Mouse (Mus musculus): ENCODE results near the gene Fbxl18.
A peak's percentile ranks its signal among the peaks of the same experiment; 100 is the strongest.
"Not testable (repeated sequence)": the region's sequence is repeated elsewhere in the genome, so short reads cannot be mapped to it uniquely, and the experiment has no call there.

The Fbxl18 gene

DNA sequence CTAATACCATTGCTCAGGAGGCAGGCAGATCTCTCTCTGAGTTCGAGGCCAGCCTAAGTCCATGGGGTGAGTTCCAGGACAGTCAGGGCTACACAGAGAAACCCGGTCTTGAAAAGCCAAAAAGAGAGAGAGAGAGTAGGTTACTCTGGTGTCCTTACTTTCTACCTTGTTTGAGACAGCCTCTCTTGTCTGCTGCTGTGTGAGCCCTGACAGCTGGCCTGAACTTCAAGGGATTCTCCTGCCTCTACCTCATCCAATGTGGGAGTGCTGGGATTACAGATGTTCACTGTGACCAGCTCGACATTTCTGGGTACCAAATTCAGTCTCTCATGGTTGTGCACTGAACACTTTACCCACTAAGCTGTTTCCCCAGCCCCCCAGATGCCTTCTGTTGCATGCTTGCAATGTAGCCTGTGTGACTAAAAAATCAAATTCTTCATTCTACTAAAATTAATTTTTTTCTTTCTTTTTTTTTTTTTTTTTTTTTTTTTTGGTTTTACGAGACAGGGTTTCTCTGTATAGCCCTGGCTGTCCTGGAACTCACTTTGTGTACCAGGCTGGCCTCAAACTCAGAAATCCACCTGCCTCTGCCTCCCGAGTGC, 4.8 kb upstream of the Fbxl18 start:
- DNase-seq (ENCODE audit: inconsistent ontology term) = peak; percentile 24

DNA sequence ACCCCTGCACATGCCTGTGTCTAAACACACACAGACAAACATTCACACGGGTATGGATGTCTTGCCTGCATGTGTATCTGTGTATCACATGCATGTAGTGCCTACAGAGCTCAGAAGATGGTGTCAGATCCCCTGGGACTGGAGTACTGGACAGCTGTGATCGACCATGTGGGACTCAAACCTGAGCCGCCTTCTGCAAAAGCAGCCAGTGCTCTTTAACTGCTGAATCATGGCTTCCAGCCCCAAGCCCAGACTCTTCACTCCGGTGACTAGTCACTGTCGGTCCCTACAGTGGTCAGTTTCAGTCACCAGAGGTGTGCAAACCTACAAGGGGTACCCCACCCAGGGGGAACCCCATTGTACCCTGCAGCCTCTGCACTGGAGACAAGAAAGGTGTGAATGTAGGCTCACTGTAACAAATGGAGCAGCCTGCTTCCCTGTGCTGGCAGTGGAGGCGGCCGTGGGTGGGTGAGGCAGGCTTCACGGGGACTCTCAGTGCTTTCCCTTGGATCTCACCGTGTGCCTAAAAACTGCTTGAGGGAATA, 3.9 kb upstream of the Fbxl18 start:
- peak; percentile 58 for DNase-seq (ENCODE audit: inconsistent ontology term)

DNA sequence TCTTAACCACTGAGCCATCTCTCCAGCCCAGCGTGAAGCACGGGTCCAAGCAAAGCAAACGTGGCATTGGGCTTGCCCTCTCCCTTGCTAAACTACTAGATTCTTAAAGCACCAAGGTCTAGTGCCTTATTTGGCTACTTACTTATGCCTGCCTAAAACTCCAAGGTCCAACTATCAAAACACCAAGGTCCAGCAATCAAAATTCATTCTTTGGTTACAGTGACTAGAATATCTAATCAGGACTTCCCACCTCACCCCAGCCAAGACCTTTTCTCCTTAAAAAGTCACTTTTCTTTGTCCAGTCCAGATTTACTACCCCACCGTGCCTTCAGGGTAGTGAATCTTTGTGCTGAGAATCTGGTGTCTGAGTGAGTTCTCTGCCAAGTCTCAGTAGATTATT, 3.1 kb upstream of the Fbxl18 start:
- DNase-seq (ENCODE audit: inconsistent ontology term) = peak; percentile 33

DNA sequence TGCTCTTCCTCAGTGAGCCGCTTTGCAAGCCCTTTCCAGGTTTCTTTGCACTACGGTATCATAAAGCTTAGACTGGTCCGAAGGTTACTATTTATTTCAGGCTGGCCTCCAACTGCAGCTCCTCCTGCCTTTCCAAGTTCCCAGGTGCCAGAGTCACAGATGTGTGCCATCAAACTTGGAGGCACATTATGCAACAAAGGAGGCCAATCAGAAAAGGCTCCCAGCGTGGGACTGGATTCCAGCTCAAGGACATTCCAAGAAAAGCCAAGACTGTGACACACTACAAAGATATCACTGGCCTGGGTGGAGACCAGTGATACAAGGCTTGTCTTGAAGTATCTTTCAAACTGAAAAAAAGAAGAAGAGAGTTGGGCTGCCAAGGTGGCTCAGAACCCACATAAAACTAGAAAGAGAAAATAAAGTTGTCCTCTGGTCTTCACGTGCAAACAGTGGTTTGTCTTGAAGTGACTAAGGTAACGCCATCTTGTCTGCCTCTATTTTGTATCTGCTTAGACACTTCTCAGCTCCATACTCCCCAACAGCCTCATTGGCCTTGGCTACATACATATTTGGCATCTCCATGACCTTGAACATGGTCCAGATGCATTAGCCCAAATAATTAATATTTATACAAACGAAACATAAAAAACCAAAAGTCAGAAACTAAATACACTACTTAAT, 2.5 kb upstream of the Fbxl18 start:
- peak; percentile 56 for DNase-seq (ENCODE audit: inconsistent ontology term)

DNA sequence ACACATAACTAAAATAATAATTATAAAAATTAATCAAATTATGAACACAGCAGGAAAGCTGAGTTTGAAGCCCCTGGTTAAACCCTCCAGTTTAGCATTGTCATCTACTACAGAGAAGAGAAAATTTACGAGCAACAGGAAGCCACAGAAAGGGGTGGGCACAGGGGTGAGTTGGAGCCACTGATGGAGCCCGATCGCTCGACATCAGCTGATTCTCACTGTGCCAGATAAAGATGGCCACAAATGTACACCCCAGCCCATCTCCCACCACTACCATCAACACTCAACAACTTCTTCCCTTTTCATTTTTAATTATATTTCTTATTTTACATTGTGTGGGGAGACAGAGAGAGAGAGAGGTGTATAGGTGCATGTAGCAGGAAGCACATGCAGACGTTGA, 1.5 kb upstream of the Fbxl18 start:
- peak; percentile 43 for DNase-seq (ENCODE audit: inconsistent ontology term)

DNA sequence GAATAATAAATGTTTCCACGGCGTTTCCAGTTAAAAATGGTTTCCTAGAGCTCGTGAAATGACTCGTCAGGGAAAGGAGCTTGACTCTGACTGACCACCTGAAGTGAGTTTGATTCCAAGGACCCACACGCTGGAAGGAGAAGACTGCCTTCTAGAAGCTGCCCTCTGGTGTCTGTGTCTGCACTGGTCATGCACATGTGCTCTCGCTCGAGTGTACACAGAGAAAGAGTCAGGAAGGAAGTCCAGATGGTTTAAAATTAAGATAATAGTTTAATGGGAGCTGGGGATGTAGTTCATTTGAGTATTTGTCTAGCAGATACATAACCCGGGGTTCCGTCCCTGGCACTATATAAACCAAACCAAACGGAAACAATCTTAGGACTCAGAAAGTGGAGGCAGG, 971 bp upstream of the Fbxl18 start:
- DNase-seq (ENCODE audit: inconsistent ontology term) = peak; percentile 58

DNA sequence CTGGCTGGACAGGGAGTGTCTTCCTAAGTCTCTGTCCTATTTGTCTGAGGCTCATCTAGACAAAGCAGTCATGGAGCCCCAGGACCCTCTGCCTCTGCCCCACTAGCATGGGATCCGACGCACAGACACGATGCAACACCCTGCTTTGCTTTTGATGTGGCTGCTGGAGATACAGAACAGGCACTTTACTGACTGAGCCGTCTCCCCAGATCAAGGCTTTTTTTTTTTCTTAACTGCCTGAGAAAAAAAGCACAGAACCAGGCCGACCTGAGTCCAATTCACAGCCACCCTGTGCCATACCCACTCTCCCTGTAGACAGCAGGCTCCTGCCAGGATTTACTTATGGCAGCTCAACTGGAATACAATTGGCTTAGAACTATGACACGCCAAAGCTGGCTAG, 3.8 kb downstream of the Fbxl18 start:
- DNase-seq (ENCODE audit: inconsistent ontology term) = no peak

DNA sequence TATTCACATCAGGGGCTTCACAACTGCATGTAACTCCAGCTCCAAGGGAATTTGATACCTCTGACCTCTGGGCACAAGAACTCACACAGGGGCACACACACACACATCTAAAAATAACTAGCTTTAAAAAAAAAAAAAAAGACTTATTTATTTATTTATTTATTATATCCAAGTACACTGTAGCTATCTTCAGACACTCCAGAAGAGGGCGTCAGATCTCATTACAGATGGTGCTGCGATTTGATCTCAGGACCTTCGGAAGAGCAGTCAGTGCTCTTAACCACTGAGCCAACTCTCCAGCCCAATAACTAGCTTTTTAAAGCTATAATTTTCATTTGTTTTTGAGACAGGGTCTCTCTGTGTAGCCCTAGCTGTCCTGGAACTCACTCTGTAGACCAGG, 7.7 kb downstream of the Fbxl18 start:
- not testable (repeated sequence) for DNase-seq (ENCODE audit: inconsistent ontology term)

DNA sequence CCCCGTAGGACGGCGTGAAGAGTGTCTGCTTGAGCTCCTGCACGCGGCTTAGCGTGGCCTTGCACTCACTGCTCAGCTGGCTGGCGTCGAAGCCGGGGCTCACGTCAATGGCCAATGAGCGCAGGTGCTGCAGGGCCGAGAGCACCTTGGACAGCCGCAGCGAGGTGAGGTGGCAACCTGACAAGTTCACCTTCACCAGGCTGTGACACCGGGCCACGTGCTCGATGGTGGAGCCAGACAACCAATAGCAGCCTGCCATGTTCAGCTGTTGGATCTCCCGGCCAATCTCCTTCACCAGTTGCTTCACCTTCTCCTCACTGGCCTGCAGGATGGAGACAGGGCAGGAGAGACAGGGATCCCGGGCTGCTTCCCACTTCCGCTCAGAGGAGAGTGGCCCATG, 8.5 kb downstream of the Fbxl18 start:
- no peak for DNase-seq (ENCODE audit: inconsistent ontology term)

DNA sequence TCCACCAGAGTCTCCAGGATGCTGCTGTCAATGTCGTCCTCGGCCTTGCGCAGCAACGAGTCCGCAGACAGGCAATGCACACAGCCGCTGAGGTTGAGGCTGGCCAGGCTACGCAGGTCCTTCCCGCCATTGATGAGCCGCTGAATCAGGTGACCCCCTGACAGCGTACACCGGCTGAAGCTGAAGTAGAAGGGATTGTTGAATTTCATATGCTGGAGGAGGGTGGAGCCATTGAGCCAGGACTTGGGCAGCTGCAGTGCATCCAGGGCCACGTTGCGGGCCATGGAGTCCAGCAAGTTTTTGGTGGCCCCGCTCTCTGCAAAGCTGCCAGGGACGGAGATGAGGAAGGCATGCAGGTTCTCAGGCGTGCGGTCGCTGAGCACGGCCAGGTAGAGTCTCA, 9.0 kb downstream of the Fbxl18 start:
- DNase-seq (ENCODE audit: inconsistent ontology term) = no peak

DNA sequence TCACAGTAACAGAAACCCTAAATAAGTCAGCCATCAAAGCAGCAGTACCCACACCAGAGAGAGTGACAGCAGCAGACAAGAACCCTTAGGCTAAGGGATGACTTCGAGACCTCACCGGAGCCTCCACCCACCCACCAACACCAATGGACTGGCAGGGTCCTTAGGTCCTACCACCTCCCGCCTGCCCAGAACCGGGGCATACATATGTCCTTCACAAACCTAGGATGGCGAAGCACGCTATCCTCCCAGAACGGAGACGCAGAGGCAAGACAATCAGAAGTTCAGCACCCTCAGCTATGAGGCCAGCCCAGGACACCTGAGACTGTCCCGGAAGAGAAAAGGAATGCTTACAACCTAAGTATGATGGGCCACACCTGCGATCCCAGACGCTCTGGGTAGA, 12.8 kb downstream of the Fbxl18 start:
- DNase-seq (ENCODE audit: inconsistent ontology term) = no peak

DNA sequence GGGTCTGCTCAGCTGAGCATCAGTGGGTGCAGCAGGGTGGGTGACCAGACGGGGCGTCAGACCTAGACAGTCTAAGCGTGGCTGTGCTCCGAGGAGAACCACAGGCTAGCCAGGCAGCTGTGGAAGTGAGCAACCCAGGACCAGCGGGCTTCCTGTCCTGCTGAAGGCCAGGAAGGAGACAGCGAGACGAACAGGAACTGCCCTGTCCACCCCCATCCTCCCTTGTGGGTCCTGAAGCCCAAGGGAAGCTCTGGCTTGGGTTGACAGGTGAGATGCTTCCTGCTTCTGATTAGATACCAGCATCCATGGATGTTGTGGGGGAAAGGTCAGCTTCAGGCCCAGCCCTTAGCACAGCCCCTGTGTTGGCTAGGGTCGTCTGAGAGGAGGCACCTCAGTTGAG, 13.3 kb downstream of the Fbxl18 start:
- no peak for DNase-seq (ENCODE audit: inconsistent ontology term)

DNA sequence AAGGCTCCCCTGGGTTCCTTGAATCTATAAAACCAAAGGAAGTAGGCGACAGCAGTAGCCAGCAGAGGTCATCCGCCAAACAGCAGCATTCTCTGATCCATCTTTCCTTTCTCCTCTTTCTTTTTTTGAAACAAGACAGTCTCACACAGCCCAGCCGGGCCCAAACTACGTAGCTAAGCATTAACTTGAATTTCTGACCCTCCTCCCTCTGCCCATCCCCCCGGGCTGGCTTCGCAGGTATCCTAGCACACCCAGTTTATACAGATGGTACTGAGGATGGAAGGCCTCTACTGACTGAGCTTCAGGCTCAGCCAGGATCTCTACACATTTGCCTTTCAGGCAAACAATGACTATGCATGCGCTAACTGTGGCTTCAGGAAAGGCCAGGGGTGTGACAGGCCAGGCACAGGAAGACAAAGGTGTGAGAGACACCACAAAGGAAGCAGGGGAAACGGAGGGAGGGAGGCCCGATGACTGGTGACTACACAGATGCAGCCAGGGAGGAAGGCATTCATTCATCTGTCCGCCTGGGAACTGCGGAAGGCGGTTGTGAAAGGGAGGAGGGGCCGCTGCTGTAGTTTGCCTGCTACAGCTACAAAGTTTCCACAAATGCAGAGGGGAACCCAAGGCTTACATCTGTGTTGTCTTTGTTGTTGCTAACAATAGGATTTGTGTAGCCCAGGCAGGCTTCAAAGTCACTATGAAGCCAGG, 14.3 kb downstream of the Fbxl18 start:
- DNase-seq (ENCODE audit: inconsistent ontology term) = peak; percentile 25

DNA sequence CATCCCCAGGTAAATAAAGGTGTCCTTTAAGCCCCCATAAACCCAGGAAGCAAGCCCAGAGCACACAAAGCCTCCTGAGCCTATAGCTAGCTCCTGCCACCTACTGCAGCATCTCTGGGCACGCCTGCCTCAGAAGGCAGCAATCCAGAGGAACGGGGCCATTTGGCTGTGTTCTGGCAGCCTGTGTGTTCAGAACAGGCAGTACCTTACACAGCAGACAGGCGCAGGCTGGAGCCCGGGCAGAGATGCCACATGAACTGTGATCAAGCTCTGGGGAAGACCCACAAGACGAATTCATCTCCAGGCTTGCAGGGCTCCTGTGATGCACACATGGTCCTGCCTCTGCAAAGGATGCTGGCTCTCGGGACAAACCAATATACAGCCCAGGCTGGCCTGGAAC, 15.0 kb downstream of the Fbxl18 start:
- no peak for DNase-seq (ENCODE audit: inconsistent ontology term)

DNA sequence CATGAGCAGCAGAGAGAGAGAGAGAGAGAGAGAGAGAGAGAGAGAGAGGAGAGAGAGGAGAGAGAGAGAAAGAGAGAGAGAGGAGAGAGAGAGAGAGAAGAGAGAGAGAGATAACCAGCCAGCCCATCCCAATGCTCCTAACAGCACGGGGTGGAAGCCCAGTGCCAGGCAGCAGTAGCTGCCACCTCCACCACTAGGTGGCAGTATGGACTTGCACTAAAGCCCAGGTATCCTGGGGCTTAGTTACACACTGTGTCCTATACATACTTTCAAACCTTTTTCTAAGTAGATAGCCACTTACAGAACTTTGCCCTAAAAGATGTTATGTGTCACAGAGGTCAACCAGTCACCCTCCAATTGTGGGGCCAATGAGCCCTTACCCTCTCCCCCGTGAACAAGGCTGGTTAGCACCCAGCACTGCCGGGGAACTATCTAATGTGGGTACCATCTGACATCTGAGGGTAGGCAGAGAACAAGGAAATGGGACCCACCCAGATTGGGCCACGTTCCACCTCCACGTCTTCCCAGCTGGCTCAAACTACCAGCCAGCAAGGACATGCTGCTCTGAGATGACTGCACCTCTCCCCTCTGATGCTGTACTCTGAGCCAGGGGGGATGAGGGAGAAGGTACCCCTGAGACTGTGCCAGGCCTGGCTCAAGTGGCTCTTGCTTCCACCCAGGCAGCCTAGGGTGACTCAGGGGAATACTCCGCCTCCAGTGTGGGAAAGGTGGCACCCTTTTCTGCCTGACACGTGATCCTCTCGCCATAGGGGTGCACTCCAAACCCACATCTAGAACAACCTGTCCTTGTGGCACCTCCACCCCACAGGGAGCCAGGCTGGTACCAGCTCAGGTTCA, 15.7 kb downstream of the Fbxl18 start:
- peak; percentile 71 for DNase-seq (ENCODE audit: inconsistent ontology term)

DNA sequence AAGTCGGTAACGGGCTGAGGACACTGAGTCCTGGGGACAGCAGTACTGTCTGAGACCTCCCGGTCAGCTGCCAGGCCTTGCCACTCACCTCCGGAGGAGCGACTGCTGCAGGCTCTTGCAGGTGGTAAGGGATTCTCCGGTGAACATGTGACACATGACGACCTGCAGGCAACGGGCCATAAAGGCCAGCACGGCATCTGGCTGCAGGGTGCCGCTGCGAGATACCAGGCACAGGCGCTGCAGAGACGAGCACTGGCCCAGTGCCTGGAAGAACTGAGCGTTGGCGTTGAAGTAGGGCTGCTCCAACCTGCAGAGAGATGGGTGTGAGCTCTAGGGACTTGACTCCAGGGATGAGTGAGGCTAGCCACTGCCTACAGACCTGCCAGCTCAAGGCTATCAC, 16.7 kb downstream of the Fbxl18 start:
- DNase-seq (ENCODE audit: inconsistent ontology term) = no peak

DNA sequence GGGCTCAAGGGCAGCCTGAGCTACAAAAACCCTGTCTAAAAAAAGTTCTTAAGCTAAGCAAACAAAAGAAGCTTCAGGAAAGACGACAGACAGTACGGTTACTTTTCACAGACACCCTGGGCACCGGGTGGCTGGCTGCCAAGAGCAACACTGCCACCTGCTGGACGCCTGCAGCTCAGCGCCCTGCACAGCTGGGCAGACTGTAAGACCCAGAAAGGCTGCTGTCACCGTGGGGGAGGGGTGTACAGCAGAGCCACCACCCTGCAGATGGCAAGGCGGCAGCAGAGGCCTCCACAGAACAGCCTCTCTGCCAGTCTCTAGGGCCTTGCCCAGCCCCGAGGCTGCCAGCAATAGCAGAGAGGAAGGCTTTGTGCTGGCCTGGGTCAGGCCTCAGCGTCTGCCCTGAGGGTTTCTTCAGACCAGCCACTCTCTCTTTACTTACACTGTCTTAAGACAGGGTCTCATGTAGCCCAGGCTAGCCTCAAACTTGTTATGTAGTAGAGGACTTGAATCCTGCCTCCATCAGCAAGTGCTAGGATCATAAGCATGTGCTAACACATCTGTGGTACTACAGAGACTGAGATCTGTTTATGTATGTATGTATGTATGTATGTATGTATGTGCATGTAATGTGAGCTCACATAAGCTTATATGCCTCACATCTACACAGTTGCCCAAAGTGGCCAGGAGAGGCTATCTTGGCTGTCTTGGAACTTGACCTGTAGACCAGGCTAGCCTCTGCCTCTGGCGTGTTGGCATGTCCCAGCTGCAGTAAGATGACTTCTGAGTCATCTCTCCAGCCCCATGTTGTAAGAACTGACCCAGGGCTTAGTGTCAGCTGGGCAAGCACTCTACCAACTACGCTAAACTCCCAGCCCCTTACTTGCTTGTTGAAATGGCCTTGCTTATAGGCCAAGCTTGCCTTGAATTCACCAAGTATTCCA, 17.6 kb downstream of the Fbxl18 start:
- peak; percentile 86 for DNase-seq (ENCODE audit: inconsistent ontology term)

DNA sequence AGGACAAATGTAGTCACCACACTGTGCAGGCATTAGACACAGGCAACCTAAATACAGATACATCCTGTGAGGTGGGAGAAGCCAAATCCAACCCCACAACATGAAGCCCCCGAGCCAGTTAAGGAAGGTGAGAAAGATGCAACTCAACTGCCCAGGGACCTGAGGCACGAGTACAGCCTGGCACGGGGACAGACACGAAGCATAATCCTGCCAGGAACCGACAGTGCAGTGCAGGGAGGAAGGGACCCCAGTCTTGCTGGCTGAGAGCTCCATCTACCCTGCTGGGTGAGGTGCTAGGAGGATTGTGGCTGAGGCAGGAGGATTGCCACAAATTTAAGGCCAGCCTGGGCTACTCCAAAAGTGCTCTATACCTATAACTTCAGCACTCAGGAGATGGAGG, 18.3 kb downstream of the Fbxl18 start:
- no peak for DNase-seq (ENCODE audit: inconsistent ontology term)

DNA sequence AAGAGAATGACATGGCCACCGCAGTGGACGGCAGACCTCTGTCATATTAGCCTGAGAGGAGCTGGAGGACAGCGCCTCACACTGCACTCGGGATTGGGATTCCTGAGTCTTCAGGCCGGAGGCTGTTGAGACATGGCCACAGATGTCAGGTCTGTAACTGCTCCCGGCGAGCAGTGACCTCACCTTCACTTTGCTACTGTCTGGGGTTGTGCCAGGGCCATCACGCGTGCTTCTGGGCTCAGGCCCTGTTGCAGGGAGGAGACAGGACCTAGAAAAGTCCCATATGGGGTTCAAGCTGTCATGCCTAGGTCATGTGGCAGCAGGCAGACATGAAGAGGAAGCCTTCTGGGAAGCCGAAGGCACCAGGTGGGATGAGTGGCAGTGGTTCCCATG, 19.7 kb downstream of the Fbxl18 start:
- no peak for DNase-seq (ENCODE audit: inconsistent ontology term)

DNA sequence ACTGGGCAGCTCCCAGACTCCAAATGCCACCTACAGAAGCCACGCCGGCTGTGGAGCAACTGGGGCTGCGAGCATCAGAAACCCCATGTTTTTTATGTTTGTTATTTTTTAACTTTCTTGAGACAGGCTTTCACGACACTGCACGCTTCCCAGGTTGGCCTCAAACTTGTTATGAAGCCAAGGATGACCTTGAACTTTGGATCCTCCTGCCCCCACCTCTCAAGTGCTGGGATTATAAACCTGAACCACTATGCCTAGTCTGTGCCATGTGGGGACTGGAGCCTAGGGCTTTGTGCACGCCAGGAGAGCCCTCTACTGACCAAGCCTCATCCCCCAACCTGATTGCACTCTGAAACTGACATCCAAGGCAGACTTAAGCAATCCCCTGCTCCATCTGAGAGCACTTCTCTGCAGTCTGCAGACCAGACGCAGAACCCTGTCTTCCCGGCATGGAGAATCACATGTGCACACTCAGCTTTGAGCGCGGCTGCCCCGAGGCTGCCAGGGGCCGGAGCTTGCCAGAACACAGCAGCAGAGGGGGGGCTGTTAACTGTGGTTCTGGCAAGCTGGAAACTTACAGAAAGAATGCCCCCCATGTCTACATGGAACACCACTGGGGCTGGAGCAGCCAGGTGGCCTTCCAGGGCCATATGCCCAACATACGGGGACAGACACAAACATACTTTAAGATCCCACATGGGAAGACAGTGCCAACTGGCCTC, 20.3 kb downstream of the Fbxl18 start:
- DNase-seq (ENCODE audit: inconsistent ontology term) = no peak
